Mouse (Mus musculus) heart, postnatal 0 days (tissue): ENCODE data around the gene Ncdn. TPM values are rescaled to one million over a fixed set of nuclear protein-coding genes. Genes with fewer than 3 reads are reported as not detected.

Source experiments
- ATAC-seq: fragments of 200-750 bp; cut with Nextera tagmentation; 2 replicates; pipeline ENCODE4 v1.8.0; 2017; ENCODE audit warnings: low read depth, moderate number of reproducible peaks, moderate library complexity; ENCODE audit not compliant: insufficient read depth
- DNase-seq: peaks from one replicate; pipeline ENCODE4 v3.0.0-alpha.2; 2016; ENCODE audit warnings: low spot score
- H3K27ac ChIP-seq: fragments of 300-500 bp; sonication (generic); 2 replicates; pipeline ENCODE4 v1.5.1; 2014; ENCODE audit warnings: low read depth, mild to moderate bottlenecking
- H3K27me3 ChIP-seq: fragments of 300-500 bp; sonication (generic); 2 replicates; pipeline ENCODE4 v1.6.1; 2014; ENCODE audit warnings: low read length, mixed read lengths; ENCODE audit not compliant: control insufficient read depth, insufficient read depth
- H3K36me3 ChIP-seq: fragments of 300-500 bp; sonication (generic); replicated peaks from 2 replicates; pipeline ENCODE4 v1.6.1; 2014; ENCODE audit warnings: low read length, mixed read lengths; ENCODE audit not compliant: control insufficient read depth, insufficient read depth
- H3K4me1 ChIP-seq: fragments of 300-500 bp; sonication (generic); 2 replicates; pipeline ENCODE4 v1.6.1; 2014; ENCODE audit warnings: antibody characterized with exemption; ENCODE audit not compliant: control insufficient read depth, insufficient read depth
- H3K4me2 ChIP-seq: fragments of 300-500 bp; sonication (generic); 2 replicates; pipeline ENCODE4 v1.6.1; 2014; ENCODE audit warnings: low read depth, mild to moderate bottlenecking, low read length, moderate library complexity
- H3K4me3 ChIP-seq: fragments of 300-500 bp; sonication (generic); 2 replicates; pipeline ENCODE4 v1.5.1; 2014; ENCODE audit warnings: low read depth, low read length
- H3K9ac ChIP-seq: fragments of 300-500 bp; sonication (generic); replicated peaks from 2 replicates; pipeline ENCODE4 v1.6.1; 2014; ENCODE audit warnings: low read depth, low read length, mixed read lengths
- H3K9me3 ChIP-seq: fragments of 300-500 bp; sonication (generic); replicated peaks from 2 replicates; pipeline ENCODE4 v1.6.1; 2016; ENCODE audit warnings: low read length; ENCODE audit not compliant: control insufficient read depth
- CTCF ChIP-seq: IDR thresholded peaks from 2 replicates; pipeline ENCODE4 v1.5.1; 2016; ENCODE audit warnings: antibody characterized with exemption, control low read depth, low read depth
- EP300 ChIP-seq: IDR thresholded peaks from 2 replicates; pipeline ENCODE4 v1.6.1; 2016; ENCODE audit warnings: antibody characterized with exemption, low read depth
- WGBS: fragments of 180-500 bp; shearing (Covaris S2); extraction: QIAGEN DNeasy Blood & Tissue Kit; methylation state at CpG from one replicate; pipeline ENCODE4 v1.1.7; 2014; 5-methylcytosine and 5-hydroxymethylcytosine counted together
- polyA plus RNA-seq: library from polyadenylated mRNA; unstranded; fragments of >200 nt; fragmentation: Nextera tagmentation; extraction: Ambion mirVana; gene quantifications from 2 replicates; pipeline ENCODE4 v1.2.1, GENCODE M21; 2015
- total RNA-seq: library from RNA; depleted of rRNA; stranded (reverse); fragments of >200 nt; gene quantifications from 2 replicates; pipeline ENCODE4 v1.2.3, GENCODE M21; 2014; ENCODE audit warnings: low replicate concordance

Gene Ncdn
- total and polyA plus RNA-seq, 2 experiments from 2014 or later: 11.0 to 36.2 TPM

GRCm38 (mm10) chr4:126742976-126743375, 10.3 kb downstream of the Ncdn start:
- DNase-seq: no peak
- 31% methylated on average over 2 of the region's 2 CpGs for WGBS
- TF ChIP-seq CTCF (no peak), EP300 (no peak)

DNA sequence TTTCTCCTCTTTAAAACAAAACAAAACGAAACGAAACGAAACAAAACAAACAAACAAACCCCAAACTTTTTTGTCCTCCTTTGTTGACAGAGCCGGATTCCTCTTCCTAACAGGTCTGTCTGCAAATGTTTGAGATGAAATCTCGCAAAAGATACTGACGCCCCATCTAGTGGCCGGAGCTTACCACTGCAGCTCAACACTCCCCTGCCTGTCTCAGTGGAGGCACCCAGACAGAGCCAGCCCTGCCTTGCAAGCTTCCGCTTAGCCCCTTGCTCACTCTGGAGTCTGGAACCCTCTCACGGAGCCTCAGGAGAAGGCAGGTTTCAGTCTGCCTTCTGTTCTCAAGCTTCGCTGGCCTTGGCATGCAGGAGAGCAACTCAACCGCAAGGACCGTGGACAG, 11.8 kb downstream of the Ncdn start:
- Histone ChIP-seq H3K4me2 (peak overlapping the region; percentile 48; the same call in 1 of the 2 replicates), H3K9me3 (no peaks in the 10 kb centered on the region), H3K9ac (no peak overlapping the region), H3K36me3 (peaks cover 22% of the 10 kb centered on the region), H3K27me3 (peaks cover 26% of the 10 kb centered on the region), H3K4me3 (no peak overlapping the region), H3K4me1 (no peaks in the 10 kb centered on the region), H3K27ac (no peak overlapping the region)
- peak; percentile 50; the same call in 1 of the 2 replicates for ATAC-seq
- TF ChIP-seq EP300 (no peak), CTCF (peak; percentile 80)
- WGBS: 6% methylated on average over 12 of the region's 12 CpGs
- DNase-seq: peak; percentile 82

More at GRCm38 (mm10) chr4:126742976-126743375, 10.3 kb downstream of the Ncdn start:
- H3K27me3 ChIP-seq: peaks cover 10% of the 10 kb centered on the region
- no peak overlapping the region for H3K4me3 ChIP-seq
- H3K4me1 ChIP-seq: no peaks in the 10 kb centered on the region
- H3K4me2 ChIP-seq: no peak overlapping the region
- no peak overlapping the region for H3K27ac ChIP-seq
- H3K36me3 ChIP-seq: peaks cover 30% of the 10 kb centered on the region
- H3K9me3 ChIP-seq: no peaks in the 10 kb centered on the region
- no peak for ATAC-seq
- H3K9ac ChIP-seq: no peak overlapping the region

DNA sequence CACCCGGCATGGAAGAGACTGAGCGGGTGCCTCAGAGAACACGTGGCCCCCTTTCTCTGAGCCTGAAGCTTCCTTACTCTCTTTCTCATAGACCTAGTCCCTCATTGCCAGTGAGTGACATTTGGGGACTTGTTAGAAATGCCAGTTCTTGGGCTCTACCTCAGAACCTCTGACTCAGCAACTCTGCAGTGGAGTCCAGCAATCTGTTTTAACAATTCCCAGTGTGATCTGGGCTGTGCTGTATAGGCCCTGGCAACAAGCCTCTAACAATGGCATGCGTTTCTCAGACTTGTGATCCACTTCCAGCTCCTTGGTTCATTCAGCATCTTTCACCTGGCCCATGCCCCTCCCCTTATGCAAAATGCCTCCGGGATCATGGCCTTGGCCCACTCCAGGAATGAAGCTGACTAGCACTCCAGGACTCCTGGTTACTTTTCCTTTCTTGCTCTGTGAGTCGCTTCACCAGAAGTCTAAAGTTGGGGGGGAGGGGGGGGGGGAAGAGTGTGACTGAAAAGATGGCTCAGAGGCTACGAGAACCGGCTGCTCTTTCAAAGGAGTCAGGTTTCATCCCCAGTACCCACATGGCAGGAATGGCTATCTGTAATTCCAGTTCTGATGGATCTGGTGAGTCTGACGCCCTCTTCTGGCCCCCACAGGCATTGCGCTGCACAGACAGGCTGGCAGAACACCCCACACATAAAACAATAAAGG, 13.1 kb downstream of the Ncdn start:
- Histone ChIP-seq H3K4me1 (no peaks in the 10 kb centered on the region), H3K27ac (no peak overlapping the region), H3K9me3 (no peaks in the 10 kb centered on the region), H3K4me2 (no peak overlapping the region), H3K4me3 (no peak overlapping the region), H3K9ac (no peak overlapping the region), H3K27me3 (peaks cover 39% of the 10 kb centered on the region), H3K36me3 (peaks cover 10% of the 10 kb centered on the region)
- 26% methylated on average over 10 of the region's 10 CpGs for WGBS
- DNase-seq (no peak), ATAC-seq (no peak)
- TF ChIP-seq CTCF (peak; percentile 32), EP300 (no peak)

- Histone ChIP-seq H3K27ac (no peak within 1 kb of the TSS), H3K9me3 (no peaks in the 10 kb centered on the region), H3K4me3 (peak within 1 kb of the TSS; percentile 36), H3K4me1 (no peaks in the 10 kb centered on the region), H3K36me3 (no peaks in the 10 kb centered on the region), H3K27me3 (peaks cover 80% of the 10 kb centered on the region), H3K9ac (no peak within 1 kb of the TSS), H3K4me2 (peak within 1 kb of the TSS; percentile 50)
- under 1% methylated on average over 32 of the region's 32 CpGs for WGBS
- ATAC-seq: peak; percentile 62
- DNase-seq: peak; percentile 32
- TF ChIP-seq CTCF (no peak), EP300 (no peak)
Observed at GRCm38 (mm10) chr4:126736001-126736414, 17.2 kb downstream of the Ncdn start, which contains the start of gene Tfap2e. Gene Tfap2e (minus strand): TSS chr4:126736240.

- no peaks in the 10 kb centered on the region for H3K4me1 ChIP-seq
- no peaks in the 10 kb centered on the region for H3K36me3 ChIP-seq
- H3K9ac ChIP-seq: no peak overlapping the region
- no peak overlapping the region for H3K27ac ChIP-seq
- ATAC-seq (peak; percentile 35; the same call in 1 of the 2 replicates), DNase-seq (no peak)
- H3K4me2 ChIP-seq: peak overlapping the region; percentile 50
- TF ChIP-seq CTCF (no peak), EP300 (no peak)
- H3K27me3 ChIP-seq: peaks cover 85% of the 10 kb centered on the region
- H3K9me3 ChIP-seq: no peaks in the 10 kb centered on the region
- 3% methylated on average over 55 of the region's 62 CpGs for WGBS
- peak overlapping the region; percentile 36 for H3K4me3 ChIP-seq
Observed at GRCm38 (mm10) chr4:126735382-126736000, 17.7 kb downstream of the Ncdn start.
